Mouse (Mus musculus) heart, embryonic 11.5 days (tissue): ENCODE results near the gene Lmntd1. TPM values are rescaled to one million over a fixed set of nuclear protein-coding genes. Genes with fewer than 3 reads are reported as not detected.

ENCODE experiments used
- ATAC-seq: fragments of 200-750 bp; cut with Nextera tagmentation; replicated peaks from 2 replicates; pipeline ENCODE4 v1.8.0; 2017; ENCODE audit warnings: moderate library complexity; ENCODE audit not compliant: insufficient number of reproducible peaks, low FRiP score, low TSS enrichment
- H3K27ac ChIP-seq: fragments of 300-500 bp; sonication (generic); 2 replicates; pipeline ENCODE4 v1.5.1; 2014; ENCODE audit warnings: mild to moderate bottlenecking, low read depth, low read length
- H3K27me3 ChIP-seq: fragments of 300-500 bp; sonication (generic); 2 replicates; pipeline ENCODE4 v1.6.1; 2014; ENCODE audit warnings: mild to moderate bottlenecking, low read length, mixed read lengths; ENCODE audit not compliant: control insufficient read depth, insufficient read depth
- H3K36me3 ChIP-seq: fragments of 300-500 bp; sonication (generic); 2 replicates; pipeline ENCODE4 v1.6.1; 2014; ENCODE audit warnings: mild to moderate bottlenecking, low read length, moderate library complexity, mixed read lengths; ENCODE audit not compliant: control insufficient read depth, insufficient read depth
- H3K4me1 ChIP-seq: fragments of 300-500 bp; sonication (generic); 2 replicates; pipeline ENCODE4 v1.6.1; 2014; ENCODE audit warnings: low read length; ENCODE audit not compliant: control insufficient read depth, insufficient read depth
- H3K4me2 ChIP-seq: fragments of 300-500 bp; sonication (generic); 2 replicates; pipeline ENCODE4 v1.6.1; 2014; ENCODE audit warnings: mild to moderate bottlenecking, moderate library complexity
- H3K4me3 ChIP-seq: fragments of 300-500 bp; sonication (generic); 2 replicates; pipeline ENCODE4 v1.5.1; 2014; ENCODE audit warnings: low read depth, low read length
- H3K9ac ChIP-seq: fragments of 300-500 bp; sonication (generic); 2 replicates; pipeline ENCODE4 v1.6.1; 2014; ENCODE audit warnings: mild to moderate bottlenecking, low read depth, low read length, moderate library complexity
- H3K9me3 ChIP-seq: fragments of 300-500 bp; sonication (generic); replicated peaks from 2 replicates; pipeline ENCODE4 v1.6.1; 2016; ENCODE audit warnings: low read length; ENCODE audit not compliant: control insufficient read depth
- WGBS: fragments of 180-500 bp; shearing (Covaris S2); extraction: QIAGEN DNeasy Blood & Tissue Kit; methylation state at CpG from one replicate; pipeline ENCODE4 v1.1.7; 2014; ENCODE audit not compliant: insufficient replicate concordance; 5-methylcytosine and 5-hydroxymethylcytosine counted together
- polyA plus RNA-seq: library from polyadenylated mRNA; unstranded; fragments of >200 nt; fragmentation: Nextera tagmentation; extraction: Ambion mirVana; gene quantifications from 2 replicates; pipeline ENCODE4 v1.2.1, GENCODE M21; 2014

The Lmntd1 gene
- polyA plus RNA-seq, 1 experiment from 2014 or later: 4.5 TPM

- Histone ChIP-seq H3K27me3 (no peaks in the 10 kb centered on the region), H3K4me2 (no peak overlapping the region), H3K4me3 (no peak overlapping the region), H3K9ac (no peak overlapping the region), H3K4me1 (peaks cover 2% of the 10 kb centered on the region; the same call in 1 of the 2 replicates), H3K9me3 (peaks cover 4% of the 10 kb centered on the region), H3K36me3 (no peaks in the 10 kb centered on the region), H3K27ac (no peak overlapping the region)
- no peak for ATAC-seq
- WGBS: 61% methylated on average over 6 of the region's 6 CpGs
Observed at GRCm38 (mm10) chr6:145539568-145539859, 74.6 kb downstream of the Lmntd1 start.

DNA sequence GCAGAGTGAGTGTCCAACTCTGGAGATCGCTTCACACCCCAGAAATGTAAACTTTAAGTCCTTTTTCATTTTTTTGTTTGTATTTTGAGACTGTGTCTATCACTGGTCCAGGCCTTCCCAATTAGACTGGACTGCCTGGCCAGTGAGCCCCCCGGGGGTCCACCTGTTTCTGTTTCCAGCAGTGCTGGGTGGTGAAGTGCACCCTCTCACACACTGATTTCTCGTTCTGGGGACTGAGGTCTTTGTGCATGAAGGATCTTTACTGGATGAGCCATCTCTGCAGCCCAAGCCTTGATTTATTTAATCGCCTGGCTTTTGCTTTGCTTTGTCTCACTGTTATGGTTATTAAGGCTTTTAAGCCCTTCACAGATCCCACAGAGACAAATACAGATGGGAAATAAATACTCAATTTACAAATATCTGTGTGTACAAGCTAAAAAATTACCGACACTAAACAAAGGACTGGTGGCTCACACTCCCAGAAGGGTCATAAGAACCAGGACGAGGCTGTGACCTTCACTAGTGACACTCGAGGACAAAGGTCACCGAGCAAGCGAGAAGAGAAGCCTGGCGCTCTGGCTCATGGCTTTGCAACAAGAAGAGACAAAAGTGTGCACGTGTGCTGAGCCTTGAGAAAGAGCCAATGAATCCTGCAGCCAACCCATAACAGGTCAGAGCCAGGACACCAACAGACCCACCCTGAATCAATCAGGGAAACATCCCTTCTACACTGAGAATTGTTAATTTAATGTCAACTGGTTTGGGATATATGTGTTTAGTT lies 75.1 kb downstream of the Lmntd1 start:
- Histone ChIP-seq H3K4me2 (no peak overlapping the region), H3K27me3 (no peaks in the 10 kb centered on the region), H3K4me1 (peaks cover 2% of the 10 kb centered on the region; the same call in 1 of the 2 replicates), H3K36me3 (no peaks in the 10 kb centered on the region), H3K4me3 (no peak overlapping the region), H3K27ac (no peak overlapping the region), H3K9me3 (peaks cover 4% of the 10 kb centered on the region), H3K9ac (no peak overlapping the region)
- no peak for ATAC-seq
- 66% methylated on average over 11 of the region's 11 CpGs for WGBS

- ATAC-seq: no peak
- 58% methylated on average over 3 of the region's 3 CpGs for WGBS
Observed at GRCm38 (mm10) chr6:145530464-145530863, 83.7 kb downstream of the Lmntd1 start.

GRCm38 (mm10) chr6:145523337-145523736 lies 90.8 kb downstream of the Lmntd1 start:
- Histone ChIP-seq H3K9ac (no peak overlapping the region), H3K27ac (no peak overlapping the region), H3K9me3 (no peaks in the 10 kb centered on the region), H3K4me3 (no peak overlapping the region), H3K27me3 (no peaks in the 10 kb centered on the region), H3K4me2 (no peak overlapping the region), H3K4me1 (no peaks in the 10 kb centered on the region; the same call in none of the 2 replicates), H3K36me3 (no peaks in the 10 kb centered on the region)
- no peak for ATAC-seq
- 80% methylated on average over 9 of the region's 9 CpGs for WGBS

More at GRCm38 (mm10) chr6:145530464-145530863, 83.7 kb downstream of the Lmntd1 start:
- Histone ChIP-seq H3K4me1 (no peaks in the 10 kb centered on the region; the same call in 1 of the 2 replicates), H3K36me3 (no peaks in the 10 kb centered on the region), H3K9ac (no peak overlapping the region), H3K9me3 (no peaks in the 10 kb centered on the region), H3K4me2 (no peak overlapping the region), H3K4me3 (no peak overlapping the region), H3K27me3 (no peaks in the 10 kb centered on the region), H3K27ac (no peak overlapping the region)

DNA sequence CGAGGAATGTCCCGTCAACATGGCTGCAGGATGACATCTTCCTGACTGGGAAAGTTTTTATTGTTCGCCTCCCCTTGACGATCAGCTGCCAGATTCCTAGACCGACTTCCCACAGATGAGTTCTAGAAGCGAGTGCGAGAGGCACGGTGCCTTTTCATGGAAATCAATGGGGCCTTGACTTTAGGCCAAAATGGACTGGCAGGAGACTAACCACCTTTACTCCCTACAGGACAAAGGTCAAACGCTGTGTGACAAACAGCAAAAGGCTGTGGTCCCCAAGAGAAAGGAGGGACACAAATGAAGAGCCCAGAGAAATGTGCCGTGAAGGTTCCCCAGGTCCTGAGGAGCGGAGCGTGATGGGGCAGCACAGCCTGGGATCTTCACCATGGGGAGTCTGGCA lies 91.5 kb downstream of the Lmntd1 start:
- Histone ChIP-seq H3K4me3 (no peak overlapping the region), H3K27me3 (no peaks in the 10 kb centered on the region), H3K9ac (no peak overlapping the region), H3K4me1 (no peaks in the 10 kb centered on the region; the same call in none of the 2 replicates), H3K9me3 (no peaks in the 10 kb centered on the region), H3K27ac (no peak overlapping the region), H3K36me3 (no peaks in the 10 kb centered on the region), H3K4me2 (no peak overlapping the region)
- 86% methylated on average over 12 of the region's 12 CpGs for WGBS
- ATAC-seq: no peak

- no peaks in the 10 kb centered on the region for H3K9me3 ChIP-seq
- H3K4me3 ChIP-seq: no peak overlapping the region
- H3K27ac ChIP-seq: no peak overlapping the region
- ATAC-seq: no peak
- H3K27me3 ChIP-seq: no peaks in the 10 kb centered on the region
- no peaks in the 10 kb centered on the region for H3K4me1 ChIP-seq
- no peak overlapping the region for H3K9ac ChIP-seq
- 48% methylated on average over 10 of the region's 10 CpGs for WGBS
- no peak overlapping the region for H3K4me2 ChIP-seq
- no peaks in the 10 kb centered on the region for H3K36me3 ChIP-seq
Observed at GRCm38 (mm10) chr6:145517002-145517401, 97.1 kb downstream of the Lmntd1 start.

- no peak overlapping the region for H3K4me3 ChIP-seq
- no peak overlapping the region for H3K27ac ChIP-seq
- H3K4me2 ChIP-seq: no peak overlapping the region
- 74% methylated on average over 10 of the region's 10 CpGs for WGBS
- no peaks in the 10 kb centered on the region for H3K9me3 ChIP-seq
- no peaks in the 10 kb centered on the region for H3K4me1 ChIP-seq
- H3K9ac ChIP-seq: no peak overlapping the region
- ATAC-seq: no peak
- no peaks in the 10 kb centered on the region for H3K36me3 ChIP-seq
- H3K27me3 ChIP-seq: no peaks in the 10 kb centered on the region
Observed at GRCm38 (mm10) chr6:145515859-145516581, 98.1 kb downstream of the Lmntd1 start.

DNA sequence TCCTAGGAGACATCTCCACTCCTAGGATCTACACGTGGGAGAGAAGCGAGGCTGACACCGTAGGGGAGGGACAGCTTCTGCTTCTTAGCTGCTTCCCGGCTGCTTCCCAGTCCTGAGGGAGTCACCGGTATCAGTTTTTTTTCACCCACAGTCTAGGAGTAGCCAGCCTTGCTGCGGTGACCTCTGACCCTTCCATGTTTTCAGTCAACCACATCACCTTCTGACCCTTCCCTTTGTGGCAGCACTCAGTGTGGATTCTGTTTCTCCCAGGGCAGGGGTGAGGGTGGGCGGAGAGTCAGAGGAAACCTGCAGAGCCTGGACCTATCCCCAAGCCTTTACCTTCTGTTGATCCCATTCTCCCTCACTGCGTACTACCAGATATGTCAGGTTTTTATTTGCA lies 102.9 kb downstream of the Lmntd1 start:
- Histone ChIP-seq H3K9me3 (no peaks in the 10 kb centered on the region), H3K4me1 (no peaks in the 10 kb centered on the region), H3K27ac (no peak overlapping the region), H3K4me2 (no peak overlapping the region), H3K9ac (no peak overlapping the region), H3K36me3 (no peaks in the 10 kb centered on the region), H3K27me3 (no peaks in the 10 kb centered on the region), H3K4me3 (no peak overlapping the region)
- 57% methylated on average over 8 of the region's 8 CpGs for WGBS
- ATAC-seq: no peak; the same call in 1 of the 2 replicates
